Mouse (Mus musculus) heart, embryonic 16.5 days (tissue): ENCODE measurements around the gene Kcnj10. TPM values are rescaled to one million over a fixed set of nuclear protein-coding genes. Genes with fewer than 3 reads are reported as not detected.

Source experiments
- ATAC-seq: fragments of 200-750 bp; cut with Nextera tagmentation; replicated peaks from 2 replicates; pipeline ENCODE4 v1.8.0; 2017; ENCODE audit warnings: moderate number of reproducible peaks; ENCODE audit not compliant: insufficient read depth, low FRiP score; ENCODE audit errors: extremely low read depth
- H3K27ac ChIP-seq: fragments of 300-500 bp; sonication (generic); 2 replicates; pipeline ENCODE4 v1.5.1; 2014; ENCODE audit warnings: mild to moderate bottlenecking, low read length, control low read depth, moderate library complexity
- H3K27me3 ChIP-seq: fragments of 300-500 bp; sonication (generic); 2 replicates; pipeline ENCODE4 v1.6.1; 2014; ENCODE audit warnings: low read length, mixed read lengths; ENCODE audit not compliant: control insufficient read depth, insufficient read depth
- H3K36me3 ChIP-seq: fragments of 300-500 bp; sonication (generic); 2 replicates; pipeline ENCODE4 v1.6.1; 2014; ENCODE audit not compliant: control insufficient read depth, insufficient read depth
- H3K4me1 ChIP-seq: fragments of 300-500 bp; sonication (generic); 2 replicates; pipeline ENCODE4 v1.6.1; 2014; ENCODE audit warnings: low read length, mixed read lengths; ENCODE audit not compliant: control insufficient read depth, insufficient read depth
- H3K4me2 ChIP-seq: fragments of 300-500 bp; sonication (generic); 2 replicates; pipeline ENCODE4 v1.6.1; 2014; ENCODE audit warnings: low read depth, mild to moderate bottlenecking, control low read depth, low read length
- H3K4me3 ChIP-seq: fragments of 300-500 bp; sonication (generic); 2 replicates; pipeline ENCODE4 v1.5.1; 2014; ENCODE audit warnings: mild to moderate bottlenecking, control low read depth, low read length
- H3K9ac ChIP-seq: fragments of 300-500 bp; sonication (generic); 2 replicates; pipeline ENCODE4 v1.6.1; 2014; ENCODE audit warnings: low read length, control low read depth
- H3K9me3 ChIP-seq: fragments of 300-500 bp; sonication (generic); replicated peaks from 2 replicates; pipeline ENCODE4 v1.6.1; 2016; ENCODE audit warnings: low read length; ENCODE audit not compliant: control insufficient read depth
- WGBS: fragments of 180-500 bp; shearing (Covaris S2); extraction: QIAGEN DNeasy Blood & Tissue Kit; methylation state at CpG from one replicate; pipeline ENCODE4 v1.1.7; 2014; 5-methylcytosine and 5-hydroxymethylcytosine counted together
- polyA plus RNA-seq: library from polyadenylated mRNA; unstranded; fragments of >200 nt; fragmentation: Nextera tagmentation; extraction: Ambion mirVana; gene quantifications from 2 replicates; pipeline ENCODE4 v1.2.1, GENCODE M21; 2015

The Kcnj10 gene
- polyA plus RNA-seq, 1 experiment from 2014 or later: 0.05 TPM

GRCm38 (mm10) chr1:172349916-172350812 is 9.2 kb downstream of the Kcnj10 start:
- no peak overlapping the region for H3K9ac ChIP-seq
- H3K9me3 ChIP-seq: no peaks in the 10 kb centered on the region
- H3K27ac ChIP-seq: no peak overlapping the region
- 0 out of 2 replicates have a peak overlapping the region, but pooled peaks have one; percentile 0 for H3K4me2 ChIP-seq
- H3K27me3 ChIP-seq: peaks cover 15% of the 10 kb centered on the region
- H3K36me3 ChIP-seq: no peaks in the 10 kb centered on the region
- no peak; the same call in 1 of the 2 replicates for ATAC-seq
- H3K4me1 ChIP-seq: peaks cover 3% of the 10 kb centered on the region; the same call in 1 of the 2 replicates
- 16% methylated on average over 18 of the region's 19 CpGs for WGBS
- H3K4me3 ChIP-seq: no peak overlapping the region

GRCm38 (mm10) chr1:172352001-172352400 is 11.0 kb downstream of the Kcnj10 start:
- Histone ChIP-seq H3K27me3 (peaks cover 15% of the 10 kb centered on the region), H3K4me1 (peaks cover 3% of the 10 kb centered on the region; the same call in 1 of the 2 replicates), H3K4me2 (no peak overlapping the region), H3K4me3 (no peak overlapping the region), H3K9ac (no peak overlapping the region), H3K36me3 (no peaks in the 10 kb centered on the region), H3K9me3 (no peaks in the 10 kb centered on the region), H3K27ac (no peak overlapping the region)
- ATAC-seq: no peak
- WGBS: 55% methylated on average over 6 of the region's 6 CpGs

GRCm38 (mm10) chr1:172352453-172352852 is 11.4 kb downstream of the Kcnj10 start:
- no peaks in the 10 kb centered on the region for H3K9me3 ChIP-seq
- peaks cover 3% of the 10 kb centered on the region; the same call in 1 of the 2 replicates for H3K4me1 ChIP-seq
- ATAC-seq: no peak
- no peak overlapping the region for H3K27ac ChIP-seq
- 62% methylated on average over 3 of the region's 3 CpGs for WGBS
- H3K9ac ChIP-seq: no peak overlapping the region
- no peaks in the 10 kb centered on the region for H3K36me3 ChIP-seq
- H3K4me2 ChIP-seq: no peak overlapping the region
- H3K4me3 ChIP-seq: no peak overlapping the region
- peaks cover 15% of the 10 kb centered on the region for H3K27me3 ChIP-seq

GRCm38 (mm10) chr1:172355336-172355735 is 14.3 kb downstream of the Kcnj10 start:
- no peak overlapping the region for H3K4me2 ChIP-seq
- no peaks in the 10 kb centered on the region for H3K36me3 ChIP-seq
- H3K4me3 ChIP-seq: no peak overlapping the region
- H3K9me3 ChIP-seq: no peaks in the 10 kb centered on the region
- H3K4me1 ChIP-seq: no peaks in the 10 kb centered on the region
- H3K9ac ChIP-seq: no peak overlapping the region
- peaks cover 11% of the 10 kb centered on the region for H3K27me3 ChIP-seq
- ATAC-seq: no peak
- H3K27ac ChIP-seq: no peak overlapping the region
- WGBS: 50% methylated on average over 3 of the region's 3 CpGs

DNA sequence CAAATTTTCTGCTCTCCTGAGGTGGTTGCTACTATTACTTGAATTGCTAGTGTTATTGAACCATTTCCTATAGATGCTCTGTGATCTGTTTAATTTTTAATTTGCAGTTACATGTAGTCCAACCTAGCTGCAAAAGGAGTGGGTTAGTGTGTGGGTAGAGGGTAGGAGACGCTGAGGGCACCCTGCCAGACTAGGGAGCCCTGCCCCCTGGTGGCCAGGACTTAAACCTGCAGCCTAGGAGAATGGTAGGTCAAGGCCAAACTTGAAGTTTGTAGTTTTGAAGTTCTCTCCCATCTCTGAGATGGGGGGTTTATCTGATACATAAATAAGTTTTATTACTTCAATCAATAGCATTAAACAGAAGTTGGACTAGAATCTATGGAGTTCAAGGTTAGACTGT is 16.5 kb downstream of the Kcnj10 start:
- H3K4me3 ChIP-seq: no peak overlapping the region
- no peaks in the 10 kb centered on the region for H3K9me3 ChIP-seq
- no peak for ATAC-seq
- H3K36me3 ChIP-seq: no peaks in the 10 kb centered on the region
- WGBS: 2% methylated on average over 1 of the region's 1 CpGs
- no peak overlapping the region for H3K9ac ChIP-seq
- no peaks in the 10 kb centered on the region for H3K4me1 ChIP-seq
- H3K4me2 ChIP-seq: no peak overlapping the region
- H3K27ac ChIP-seq: no peak overlapping the region
- no peaks in the 10 kb centered on the region; the same call in 1 of the 2 replicates for H3K27me3 ChIP-seq

- ATAC-seq: no peak
- H3K36me3 ChIP-seq: no peaks in the 10 kb centered on the region
- no peaks in the 10 kb centered on the region for H3K9me3 ChIP-seq
- no peak overlapping the region for H3K27ac ChIP-seq
- no peak overlapping the region for H3K4me2 ChIP-seq
- no peaks in the 10 kb centered on the region for H3K4me1 ChIP-seq
- WGBS: 71% methylated on average over 10 of the region's 10 CpGs
- no peak overlapping the region for H3K9ac ChIP-seq
- no peak overlapping the region for H3K4me3 ChIP-seq
- H3K27me3 ChIP-seq: no peaks in the 10 kb centered on the region; the same call in 1 of the 2 replicates
Measured at GRCm38 (mm10) chr1:172358341-172358740, 17.3 kb downstream of the Kcnj10 start.

GRCm38 (mm10) chr1:172364684-172365083 is 23.7 kb downstream of the Kcnj10 start:
- 6% methylated on average over 6 of the region's 6 CpGs for WGBS
- ATAC-seq: no peak
- H3K4me1 ChIP-seq: no peaks in the 10 kb centered on the region
- no peaks in the 10 kb centered on the region for H3K9me3 ChIP-seq
- peak overlapping the region; percentile 18; the same call in 1 of the 2 replicates for H3K4me2 ChIP-seq
- H3K4me3 ChIP-seq: no peak overlapping the region
- H3K27ac ChIP-seq: no peak overlapping the region
- H3K27me3 ChIP-seq: no peaks in the 10 kb centered on the region
- H3K36me3 ChIP-seq: no peaks in the 10 kb centered on the region
- H3K9ac ChIP-seq: no peak overlapping the region

DNA sequence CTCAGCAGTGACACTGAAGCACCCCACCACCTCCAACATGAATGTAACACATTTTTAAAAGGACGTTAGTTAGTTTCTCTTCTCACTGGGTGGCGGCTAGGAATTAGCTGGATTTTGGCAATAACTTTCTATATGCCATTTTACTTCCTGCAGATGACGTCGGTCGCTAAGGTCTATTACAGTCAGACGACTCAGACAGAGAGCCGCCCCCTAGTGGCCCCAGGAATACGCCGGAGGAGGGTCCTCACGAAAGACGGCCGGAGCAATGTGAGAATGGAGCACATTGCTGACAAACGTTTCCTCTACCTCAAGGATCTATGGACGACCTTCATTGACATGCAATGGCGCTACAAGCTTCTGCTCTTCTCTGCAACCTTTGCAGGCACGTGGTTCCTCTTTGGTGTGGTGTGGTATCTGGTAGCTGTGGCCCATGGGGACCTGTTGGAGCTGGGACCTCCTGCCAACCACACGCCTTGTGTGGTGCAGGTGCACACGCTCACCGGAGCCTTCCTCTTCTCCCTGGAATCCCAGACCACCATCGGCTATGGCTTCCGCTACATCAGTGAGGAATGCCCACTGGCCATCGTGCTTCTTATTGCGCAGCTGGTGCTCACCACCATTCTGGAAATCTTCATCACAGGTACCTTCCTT is 27.9 kb downstream of the Kcnj10 start:
- WGBS: 20% methylated on average over 23 of the region's 23 CpGs
- ATAC-seq: 0 out of 2 replicates have a peak, but pooled peaks have one; percentile 41
- H3K9ac ChIP-seq: no peak overlapping the region
- H3K4me3 ChIP-seq: no peak overlapping the region
- H3K27ac ChIP-seq: no peak overlapping the region
- H3K4me2 ChIP-seq: peak overlapping the region; percentile 44
- no peaks in the 10 kb centered on the region for H3K4me1 ChIP-seq
- H3K9me3 ChIP-seq: no peaks in the 10 kb centered on the region
- H3K27me3 ChIP-seq: no peaks in the 10 kb centered on the region
- H3K36me3 ChIP-seq: no peaks in the 10 kb centered on the region

DNA sequence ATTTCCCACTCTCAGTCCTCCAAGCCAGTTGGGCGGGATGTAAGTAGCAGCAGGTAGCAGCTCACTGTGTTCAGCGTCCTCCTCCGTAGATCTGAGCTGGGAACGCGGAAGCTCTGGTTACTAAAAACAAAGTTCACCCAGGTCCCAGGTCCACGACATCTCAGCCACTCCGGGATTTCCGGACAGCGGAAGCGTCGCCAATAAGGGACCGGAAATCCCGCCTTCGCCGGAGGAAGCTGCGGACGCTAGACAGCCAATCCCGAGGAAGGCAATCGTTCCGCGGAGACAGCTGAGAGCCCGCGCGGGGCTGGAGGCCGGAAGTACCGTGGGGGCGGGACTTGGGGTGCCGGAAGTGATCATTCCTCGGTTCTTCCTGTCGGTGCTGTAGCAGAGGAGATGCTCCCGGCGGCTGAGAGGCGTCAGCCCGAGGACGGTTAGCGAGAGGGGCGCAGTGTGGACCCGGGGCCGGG is 35.2 kb downstream of the Kcnj10 start, which contains the start of gene Pigm:
Gene Pigm, plus strand, starts transcription at position 349 of the 470 bp plus-strand sequence.
- Histone ChIP-seq H3K9me3 (no peaks in the 10 kb centered on the region), H3K36me3 (0 out of 2 replicates have a peak, but pooled peaks cover 4% of the 10 kb centered on the region), H3K27ac (peak within 1 kb of the TSS; percentile 83), H3K27me3 (no peaks in the 10 kb centered on the region), H3K4me2 (peak within 1 kb of the TSS; percentile 97), H3K9ac (peak within 1 kb of the TSS; percentile 90), H3K4me1 (peaks cover 12% of the 10 kb centered on the region), H3K4me3 (peak within 1 kb of the TSS; percentile 96)
- ATAC-seq: peak; percentile 98
- under 1% methylated on average over 35 of the region's 39 CpGs for WGBS
